Mouse (Mus musculus) mouse trophoblast stem cell (cell line): ENCODE data around the gene Nlrc5.

Experiments used
- in situ Hi-C, 2 experiments: fragments of 300-500 bp; cut with MseI, MboI; formaldehyde crosslinking; loops; 2 replicates in 1 of 2; 3 replicates in 1 of 2; pipeline ENCODE4 v1.15.1; 2025

The Nlrc5 gene

GRCm38 (mm10) chr8:94469656-94470055 is 35.5 kb downstream of the Nlrc5 start:
- in situ Hi-C loops = no loop called here

- in situ Hi-C loops = no loop called here
Measured at GRCm38 (mm10) chr8:94470794-94471193, 36.6 kb downstream of the Nlrc5 start.

GRCm38 (mm10) chr8:94471281-94471680 is 37.1 kb downstream of the Nlrc5 start:
- in situ Hi-C loops = no loop called here

- in situ Hi-C loops = no loop called here
Measured at GRCm38 (mm10) chr8:94472741-94473140, 38.6 kb downstream of the Nlrc5 start.

- in situ Hi-C loops = no loop called here
Measured at GRCm38 (mm10) chr8:94473431-94473830, 39.3 kb downstream of the Nlrc5 start.

GRCm38 (mm10) chr8:94475786-94476185 is 41.6 kb downstream of the Nlrc5 start:
- in situ Hi-C loops = no loop called here

GRCm38 (mm10) chr8:94476846-94477245 is 42.7 kb downstream of the Nlrc5 start:
- in situ Hi-C loops = no loop called here

GRCm38 (mm10) chr8:94482051-94482450 is 47.9 kb downstream of the Nlrc5 start:
- in situ Hi-C loops = loop anchor here (10.0 kb wide), 2 partner anchors 137 to 147 kb away; no protein-coding TSS in a partner anchor

- in situ Hi-C loops = loop anchor here (10.0 kb wide), 2 partner anchors 140 to 150 kb away; no protein-coding TSS in a partner anchor
Measured at GRCm38 (mm10) chr8:94485288-94485687, 51.1 kb downstream of the Nlrc5 start.

- in situ Hi-C loops = loop anchor here (10.0 kb wide), 2 partner anchors 141 to 151 kb away; no protein-coding TSS in a partner anchor
Measured at GRCm38 (mm10) chr8:94485882-94486281, 51.7 kb downstream of the Nlrc5 start.

- in situ Hi-C loops = loop anchor here (10.0 kb wide), 2 partner anchors 143 to 153 kb away; no protein-coding TSS in a partner anchor
Measured at GRCm38 (mm10) chr8:94488016-94488415, 53.9 kb downstream of the Nlrc5 start.

GRCm38 (mm10) chr8:94489809-94490483 is 55.8 kb downstream of the Nlrc5 start:
- in situ Hi-C loops = loop anchor here (10.0 kb wide), 2 partner anchors 145 to 155 kb away; no protein-coding TSS in a partner anchor

GRCm38 (mm10) chr8:94492021-94492681 is 58.0 kb downstream of the Nlrc5 start:
- in situ Hi-C loops = no loop called here

GRCm38 (mm10) chr8:94493240-94493639 is 59.1 kb downstream of the Nlrc5 start:
- in situ Hi-C loops = no loop called here

- in situ Hi-C loops = no loop called here
Measured at GRCm38 (mm10) chr8:94515430-94516208, 81.5 kb downstream of the Nlrc5 start.

- in situ Hi-C loops = no loop called here
Measured at GRCm38 (mm10) chr8:94516209-94516593, 82.0 kb downstream of the Nlrc5 start.

- in situ Hi-C loops = no loop called here
Measured at GRCm38 (mm10) chr8:94516766-94517165, 82.6 kb downstream of the Nlrc5 start.

- in situ Hi-C loops = no loop called here
Measured at GRCm38 (mm10) chr8:94518331-94518730, 84.2 kb downstream of the Nlrc5 start.

GRCm38 (mm10) chr8:94519021-94519420 is 84.9 kb downstream of the Nlrc5 start:
- in situ Hi-C loops = no loop called here

GRCm38 (mm10) chr8:94521481-94521880 is 87.3 kb downstream of the Nlrc5 start:
- in situ Hi-C loops = no loop called here

- in situ Hi-C loops = no loop called here
Measured at GRCm38 (mm10) chr8:94522482-94522881, 88.3 kb downstream of the Nlrc5 start.

- in situ Hi-C loops = no loop called here
Measured at GRCm38 (mm10) chr8:94524554-94524953, 90.4 kb downstream of the Nlrc5 start.
